Mouse (Mus musculus): Measurements from ENCODE around the gene Egf. TPM values are rescaled to one million over a fixed set of nuclear protein-coding genes. Genes with fewer than 3 reads are reported as not detected.

Egf gene
- total RNA-seq, 1 experiment = 2.2 TPM

DNA sequence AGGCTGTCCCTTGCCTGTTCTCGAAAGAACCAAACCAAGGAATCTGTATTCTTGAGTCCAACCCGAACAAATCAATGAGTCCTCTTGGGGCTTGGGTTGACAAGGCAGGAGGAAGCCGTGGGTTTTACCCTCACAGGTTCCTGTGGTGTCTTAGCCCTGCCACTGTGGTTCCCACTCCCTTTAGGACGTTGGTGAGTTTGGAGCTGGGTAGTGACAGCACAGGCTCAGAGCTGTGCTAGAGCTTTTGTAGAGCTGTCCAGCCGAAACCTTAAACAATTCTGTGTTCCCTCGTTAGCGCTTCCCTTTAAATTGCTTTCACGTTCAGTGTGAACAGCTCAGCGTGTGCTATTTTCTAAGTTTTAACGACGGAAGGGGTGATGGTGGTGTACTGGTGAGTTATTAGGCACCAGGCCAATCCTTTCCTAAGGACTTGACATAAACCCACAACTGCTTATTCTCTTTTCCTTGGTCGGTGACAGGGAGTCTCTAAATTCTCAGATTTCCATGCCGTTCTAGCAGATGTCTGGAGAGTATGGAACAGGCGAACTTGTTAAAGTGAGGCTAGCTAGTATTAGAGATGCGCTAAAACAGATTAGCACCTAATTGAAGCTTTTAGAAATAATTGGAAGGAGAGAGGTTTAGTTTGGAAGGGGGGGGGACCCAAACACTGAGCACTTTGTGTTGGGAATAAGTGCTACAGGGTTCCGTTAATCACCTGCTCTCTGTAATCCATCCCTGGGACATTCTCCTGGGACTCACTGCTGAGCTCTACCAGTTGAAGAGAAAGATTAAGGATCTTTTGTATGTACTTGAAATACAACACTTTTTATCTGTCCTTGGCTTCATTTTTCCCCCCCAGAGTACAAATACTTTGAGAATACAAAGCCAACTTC is 16.6 kb downstream of the Egf start:
- no peaks in the 10 kb centered on the region for H3K4me1 ChIP-seq (ENCODE audit: control insufficient read depth in 2 of 2, insufficient read depth in 2 of 2, low read length in 2 of 2, poor library complexity in 1 of 2)
- H3K9ac ChIP-seq (ENCODE audit: insufficient read depth, low read depth, low read length, poor library complexity, severe bottlenecking) = no peak overlapping the region
- in situ Hi-C loops (cut with MboI; ENCODE audit: low sequenced_read_pairs in 2 of 2, unreplicated experiment in 2 of 2) = no loop called here
- no peak for DNase-seq (ENCODE audit: low read depth, low spot score)
- no peak overlapping the region for H3K27ac ChIP-seq (ENCODE audit: insufficient read depth, low read depth, low read length, poor library complexity, severe bottlenecking)
- no peak for TF ChIP-seq CHD2 (IDR thresholded peaks at IDR 0.05; ENCODE audit: low read depth, low read length)
- no peak for TF ChIP-seq HCFC1 (IDR thresholded peaks at IDR 0.05; ENCODE audit: borderline replicate concordance, insufficient read depth, low read length)
- no peak for TF ChIP-seq MAFK (IDR thresholded peaks at IDR 0.05; ENCODE audit: insufficient read depth, low read depth, low read length)
- no peak for TF ChIP-seq ZNF384 (IDR thresholded peaks at IDR 0.05; ENCODE audit: low read depth, low read length)
- TF ChIP-seq ZC3H11A (IDR thresholded peaks at IDR 0.05; ENCODE audit: borderline replicate concordance, low read depth, low read length) = no peak
- no peak overlapping the region for H3K4me3 ChIP-seq (ENCODE audit: insufficient read depth in 1 of 2, low read depth in 1 of 2, low read length in 2 of 2, poor library complexity in 1 of 2, severe bottlenecking in 1 of 2)
- H3K36me3 ChIP-seq (ENCODE audit: control insufficient read depth, insufficient read depth, low read length, poor library complexity, severe bottlenecking) = no peaks in the 10 kb centered on the region
- no peaks in the 10 kb centered on the region for H3K9me3 ChIP-seq (ENCODE audit: control insufficient read depth, insufficient read depth, low read depth, low read length)

GRCm38 (mm10) chr3:129731636-129732035 is 23.5 kb downstream of the Egf start:
- no peak for TF ChIP-seq CHD2 (IDR thresholded peaks at IDR 0.05; ENCODE audit: low read depth, low read length)
- Histone ChIP-seq H3K4me3 (ENCODE audit: insufficient read depth in 1 of 2, low read depth in 1 of 2, low read length in 2 of 2, poor library complexity in 1 of 2, severe bottlenecking in 1 of 2) (no peak overlapping the region), H3K4me1 (ENCODE audit: control insufficient read depth in 2 of 2, insufficient read depth in 2 of 2, low read length in 2 of 2, poor library complexity in 1 of 2) (no peaks in the 10 kb centered on the region), H3K9ac (ENCODE audit: insufficient read depth, low read depth, low read length, poor library complexity, severe bottlenecking) (no peak overlapping the region), H3K36me3 (ENCODE audit: control insufficient read depth, insufficient read depth, low read length, poor library complexity, severe bottlenecking) (no peaks in the 10 kb centered on the region), H3K27ac (ENCODE audit: insufficient read depth, low read depth, low read length, poor library complexity, severe bottlenecking) (no peak overlapping the region), H3K9me3 (ENCODE audit: control insufficient read depth, insufficient read depth, low read depth, low read length) (no peaks in the 10 kb centered on the region)
- in situ Hi-C loops (cut with MboI; ENCODE audit: low sequenced_read_pairs in 2 of 2, unreplicated experiment in 2 of 2) = no loop called here
- DNase-seq (ENCODE audit: low read depth, low spot score) = no peak

- in situ Hi-C loops (cut with MboI; ENCODE audit: low sequenced_read_pairs in 2 of 2, unreplicated experiment in 2 of 2) = no loop called here
- no peak overlapping the region for H3K9ac ChIP-seq (ENCODE audit: insufficient read depth, low read depth, low read length, poor library complexity, severe bottlenecking)
- no peak for DNase-seq (ENCODE audit: low read depth, low spot score)
Observed at GRCm38 (mm10) chr3:129730426-129730825, 24.7 kb downstream of the Egf start.

GRCm38 (mm10) chr3:129729916-129730315 is 25.2 kb downstream of the Egf start:
- H3K4me3 ChIP-seq (ENCODE audit: insufficient read depth in 1 of 2, low read depth in 1 of 2, low read length in 2 of 2, poor library complexity in 1 of 2, severe bottlenecking in 1 of 2) = no peak overlapping the region
- DNase-seq (ENCODE audit: low read depth, low spot score) = no peak
- H3K27ac ChIP-seq (ENCODE audit: insufficient read depth, low read depth, low read length, poor library complexity, severe bottlenecking) = no peak overlapping the region
- in situ Hi-C loops (cut with MboI; ENCODE audit: low sequenced_read_pairs in 2 of 2, unreplicated experiment in 2 of 2) = no loop called here
- H3K36me3 ChIP-seq (ENCODE audit: control insufficient read depth, insufficient read depth, low read length, poor library complexity, severe bottlenecking) = no peaks in the 10 kb centered on the region
- H3K9ac ChIP-seq (ENCODE audit: insufficient read depth, low read depth, low read length, poor library complexity, severe bottlenecking) = no peak overlapping the region
- TF ChIP-seq CHD2 (IDR thresholded peaks at IDR 0.05; ENCODE audit: low read depth, low read length) (no peak), ZC3H11A (IDR thresholded peaks at IDR 0.05; ENCODE audit: borderline replicate concordance, low read depth, low read length) (no peak), HCFC1 (IDR thresholded peaks at IDR 0.05; ENCODE audit: borderline replicate concordance, insufficient read depth, low read length) (no peak), MAFK (IDR thresholded peaks at IDR 0.05; ENCODE audit: insufficient read depth, low read depth, low read length) (no peak), ZNF384 (IDR thresholded peaks at IDR 0.05; ENCODE audit: low read depth, low read length) (no peak)
- H3K4me1 ChIP-seq (ENCODE audit: control insufficient read depth in 2 of 2, insufficient read depth in 2 of 2, low read length in 2 of 2, poor library complexity in 1 of 2) = no peaks in the 10 kb centered on the region
- H3K9me3 ChIP-seq (ENCODE audit: control insufficient read depth, insufficient read depth, low read depth, low read length) = no peaks in the 10 kb centered on the region

More at GRCm38 (mm10) chr3:129730426-129730825, 24.7 kb downstream of the Egf start:
- no peak overlapping the region for H3K27ac ChIP-seq (ENCODE audit: insufficient read depth, low read depth, low read length, poor library complexity, severe bottlenecking)
- H3K4me1 ChIP-seq (ENCODE audit: control insufficient read depth in 2 of 2, insufficient read depth in 2 of 2, low read length in 2 of 2, poor library complexity in 1 of 2) = no peaks in the 10 kb centered on the region
- H3K36me3 ChIP-seq (ENCODE audit: control insufficient read depth, insufficient read depth, low read length, poor library complexity, severe bottlenecking) = no peaks in the 10 kb centered on the region
- no peak overlapping the region for H3K4me3 ChIP-seq (ENCODE audit: insufficient read depth in 1 of 2, low read depth in 1 of 2, low read length in 2 of 2, poor library complexity in 1 of 2, severe bottlenecking in 1 of 2)
- H3K9me3 ChIP-seq (ENCODE audit: control insufficient read depth, insufficient read depth, low read depth, low read length) = no peaks in the 10 kb centered on the region
- TF ChIP-seq ZNF384 (IDR thresholded peaks at IDR 0.05; ENCODE audit: low read depth, low read length) (no peak), ZC3H11A (IDR thresholded peaks at IDR 0.05; ENCODE audit: borderline replicate concordance, low read depth, low read length) (no peak), MAFK (IDR thresholded peaks at IDR 0.05; ENCODE audit: insufficient read depth, low read depth, low read length) (no peak), CHD2 (IDR thresholded peaks at IDR 0.05; ENCODE audit: low read depth, low read length) (no peak), HCFC1 (IDR thresholded peaks at IDR 0.05; ENCODE audit: borderline replicate concordance, insufficient read depth, low read length) (no peak)

Data from ES-E14 (cell line).